In the genomic region with DNA sequence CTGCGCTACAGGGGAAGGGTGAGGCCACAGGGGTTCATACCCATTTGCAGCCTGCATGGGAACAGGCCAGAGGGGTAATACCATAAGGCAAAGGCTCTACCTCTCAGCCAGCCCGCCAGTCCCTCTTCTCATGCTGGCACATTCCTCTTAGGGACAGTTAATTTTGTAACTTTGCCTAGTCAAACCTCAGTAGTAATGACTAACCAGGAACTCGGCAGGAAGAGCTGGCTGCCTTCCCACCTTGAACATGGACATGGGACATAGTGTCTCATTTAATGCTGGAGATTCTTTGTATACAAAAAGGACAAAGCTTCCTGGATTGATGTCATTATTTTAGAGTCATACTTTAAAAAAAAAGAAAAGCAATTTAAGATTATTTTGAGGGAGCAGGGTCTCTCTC, we compare ENCODE assay signal across 14 mouse cellular contexts. TPM values are rescaled to one million over a fixed set of nuclear protein-coding genes. Genes with fewer than 3 reads are reported as not detected.
DNase-seq lines count a peak whose midpoint lies in the region; ATAC-seq and TF ChIP-seq lines count a peak whose summit lies in the region.
"Had no signal": no experiment of that assay in that cellular context is flagged by ENCODE, and none has a peak within 500 bp of the region (broad histone marks: within the 10 kb centered on the region; RNA-seq: fewer than 3 reads in every experiment).

No protein-coding gene starts in this region.

- no peaks in the 10 kb centered on the region; the same call in 1 of the 2 replicates for H3K4me1 ChIP-seq in cerebellum, adult 2 months (ENCODE audit: control insufficient read depth, insufficient read depth, low read length)
- no peaks in the 10 kb centered on the region for H3K4me1 ChIP-seq in midbrain, embryonic 13.5 days (replicated peaks)
- H3K4me1 ChIP-seq: embryonic facial prominence, embryonic 12.5 days had no signal

- TF ChIP-seq POLR2A in cerebellum, adult 2 months (IDR thresholded peaks at IDR 0.05; ENCODE audit: borderline replicate concordance, insufficient read depth, low read length), result no peak

- DNase-seq in gastrocnemius, adult 2 months, result peak; percentile 71
- DNase-seq in gastrocnemius, postnatal 4 days (ENCODE audit: low spot score in 2 of 2), result no peak
- DNase-seq in 3134 (ENCODE audit: extremely low read depth, insufficient read length, low spot score), result peak; percentile 41
- peak; percentile 28 to 60 for DNase-seq in cerebellum, adult 2 months
- DNase-seq in heart, postnatal 25 days (ENCODE audit: low spot score), result peak; percentile 17
- no peak for DNase-seq in right cerebral cortex, postnatal 25 days
- DNase-seq: liver, embryonic 13.5 days; retina, postnatal 1 day; thymus, postnatal 25 days had no signal

- no peak overlapping the region for H3K27ac ChIP-seq in gastrocnemius, adult 2 months
- no peak overlapping the region for H3K27ac ChIP-seq in cerebellum, adult 2 months (ENCODE audit: insufficient read depth, low read length)
- H3K27ac ChIP-seq in midbrain, embryonic 13.5 days, result no peak overlapping the region
- H3K27ac ChIP-seq: embryonic facial prominence, embryonic 12.5 days; liver, embryonic 13.5 days had no signal

- no peak overlapping the region for H3K4me3 ChIP-seq in gastrocnemius, adult 2 months
- H3K4me3 ChIP-seq in cerebellum, adult 2 months (replicated peaks; ENCODE audit: insufficient read depth, low read depth, low read length), result no peak overlapping the region
- H3K4me3 ChIP-seq in midbrain, embryonic 13.5 days (replicated peaks), result no peak overlapping the region
- H3K4me3 ChIP-seq: embryonic facial prominence, embryonic 12.5 days; liver, embryonic 13.5 days had no signal

- H3K9me3 ChIP-seq in midbrain, embryonic 13.5 days, result no peaks in the 10 kb centered on the region
- H3K9me3 ChIP-seq: embryonic facial prominence, embryonic 12.5 days; liver, embryonic 13.5 days had no signal

- WGBS in cerebellum, adult 2 months, result 48% methylated on average over 3 of the region's 3 CpGs
- WGBS in midbrain, embryonic 13.5 days, result 90% methylated on average over 3 of the region's 3 CpGs

- no peak overlapping the region for H3K9ac ChIP-seq in midbrain, embryonic 13.5 days (replicated peaks)
- H3K9ac ChIP-seq: embryonic facial prominence, embryonic 12.5 days; liver, embryonic 13.5 days had no signal

- no peak for ATAC-seq in midbrain, embryonic 13.5 days
- no peak for ATAC-seq in CD4-positive, CD25-positive, alpha-beta regulatory T cell, adult 4 months
- ATAC-seq: forebrain, embryonic 14.5 days had no signal

- H3K4me2 ChIP-seq in midbrain, embryonic 13.5 days (replicated peaks), result no peak overlapping the region
- H3K4me2 ChIP-seq: embryonic facial prominence, embryonic 12.5 days; liver, embryonic 13.5 days had no signal

- intact Hi-C loops in gastrocnemius, adult 2 months (cut with DNase I), result no loop called here
- intact Hi-C loops in heart, postnatal 25 days (cut with DNase I), result loop anchor here (10.0 kb wide), 1 partner anchor 480 kb away; no protein-coding TSS in a partner anchor

- peaks cover 7% of the 10 kb centered on the region for H3K36me3 ChIP-seq in midbrain, embryonic 13.5 days
- H3K36me3 ChIP-seq: embryonic facial prominence, embryonic 12.5 days; liver, embryonic 13.5 days had no signal

- TF ChIP-seq CTCF in gastrocnemius, adult 2 months (IDR thresholded peaks at IDR 0.05), result no peak
- no peak for TF ChIP-seq CTCF in cerebellum, adult 2 months (IDR thresholded peaks at IDR 0.05; ENCODE audit: borderline replicate concordance, insufficient read depth, low read depth, low read length)

- no peaks in the 10 kb centered on the region for H3K27me3 ChIP-seq in cerebellum, adult 2 months (ENCODE audit: control insufficient read depth, insufficient read depth, low read length)
- no peaks in the 10 kb centered on the region for H3K27me3 ChIP-seq in midbrain, embryonic 13.5 days
- H3K27me3 ChIP-seq: embryonic facial prominence, embryonic 12.5 days; liver, embryonic 13.5 days had no signal

RNA-seq across cellular contexts. Expression of a gene that starts 30.7 kb away (rescaled TPM):
- 1 to 10 TPM in 1 of 2 experiments, under 1 TPM in 1; 0.94 to 1.8 TPM for total RNA-seq in gastrocnemius, adult 2 months (2021)
- 10 to 100 TPM; 18.4 to 23.4 TPM for total RNA-seq in gastrocnemius, postnatal 4 days (2021)
- polyA plus RNA-seq in cerebellum, adult 2 months (2012; rRNA removed), result 14.1 and 15.5 TPM in 2 replicates
- 10 to 100 TPM; 38.0 to 41.4 TPM for total RNA-seq in heart, postnatal 25 days (2021)
- polyA plus RNA-seq in midbrain, embryonic 13.5 days (2015; fragmentation: Nextera tagmentation; extraction: Ambion mirVana), result 3.9 and 5.5 TPM in 2 replicates
- under 1 TPM; 0.29 to 0.32 TPM for polyA plus RNA-seq in CD4-positive, CD25-positive, alpha-beta regulatory T cell, adult 4 months (2017; shearing (Covaris generic))
- total RNA-seq: megakaryocyte-erythroid progenitor cell, adult 5-6 weeks had no signal

Comparison
In these comparisons a context has a peak if more than half of its experiments do, and no peak if none do; other contexts are left out.
1. DNase-seq: peak in gastrocnemius, adult 2 months (single experiment), 3134 (single experiment), cerebellum, adult 2 months (2 of 2) and heart, postnatal 25 days (single experiment); none in gastrocnemius, postnatal 4 days (0 of 2) and right cerebral cortex, postnatal 25 days (single experiment).
2. RNA of a gene that starts 30.7 kb away (total RNA-seq): 38.0 to 41.4 TPM in heart, postnatal 25 days and 18.4 to 23.4 TPM in gastrocnemius, postnatal 4 days; 0.94 to 1.8 TPM in gastrocnemius, adult 2 months; every median in the first group is over 4 times any median in the second.